Mouse (Mus musculus) embryonic facial prominence, embryonic 15.5 days (tissue): ENCODE results near the gene Sft2d2. TPM values are rescaled to one million over a fixed set of nuclear protein-coding genes. Genes with fewer than 3 reads are reported as not detected.

Experiments used
- ATAC-seq: fragments of 200-750 bp; cut with Nextera tagmentation; 2 replicates; pipeline ENCODE4 v1.8.0; 2017; ENCODE audit warnings: low read depth, moderate TSS enrichment; ENCODE audit not compliant: insufficient number of reproducible peaks, low FRiP score, low TSS enrichment
- H3K27ac ChIP-seq: fragments of 300-500 bp; sonication (generic); replicated peaks from 2 replicates; pipeline ENCODE4 v1.5.1; 2015; ENCODE audit warnings: mild to moderate bottlenecking, inconsistent platforms
- H3K27me3 ChIP-seq: fragments of 300-500 bp; sonication (generic); 2 replicates; pipeline ENCODE4 v1.6.1; 2015; ENCODE audit warnings: inconsistent platforms
- H3K36me3 ChIP-seq: fragments of 300-500 bp; sonication (generic); 2 replicates; pipeline ENCODE4 v1.6.1; 2015; ENCODE audit warnings: mild to moderate bottlenecking, inconsistent platforms
- H3K4me1 ChIP-seq: fragments of 300-500 bp; sonication (generic); 2 replicates; pipeline ENCODE4 v1.6.1; 2015; ENCODE audit warnings: inconsistent platforms
- H3K4me2 ChIP-seq: fragments of 300-500 bp; sonication (generic); replicated peaks from 2 replicates; pipeline ENCODE4 v1.6.1; 2015; ENCODE audit warnings: mild to moderate bottlenecking, inconsistent platforms
- H3K4me3 ChIP-seq: fragments of 300-500 bp; sonication (generic); replicated peaks from 2 replicates; pipeline ENCODE4 v1.5.1; 2015; ENCODE audit warnings: mild to moderate bottlenecking, inconsistent platforms
- H3K9ac ChIP-seq: fragments of 300-500 bp; sonication (generic); 2 replicates; pipeline ENCODE4 v1.6.1; 2015; ENCODE audit warnings: inconsistent platforms
- H3K9me3 ChIP-seq: fragments of 300-500 bp; sonication (generic); replicated peaks from 2 replicates; pipeline ENCODE4 v1.6.1; 2016; ENCODE audit warnings: inconsistent platforms
- WGBS: fragments of 180-500 bp; shearing (Covaris S2); methylation state at CpG from one replicate; pipeline ENCODE4 v1.1.7; 2015; 5-methylcytosine and 5-hydroxymethylcytosine counted together
- polyA plus RNA-seq: library from polyadenylated mRNA; unstranded; fragments of >200 nt; fragmentation: Nextera tagmentation; extraction: Ambion mirVana; gene quantifications from 2 replicates; pipeline ENCODE4 v1.2.1, GENCODE M21; 2015

The Sft2d2 gene
- polyA plus RNA-seq, 1 experiment from 2014 or later: 18.3 TPM

- no peak overlapping the region for H3K4me2 ChIP-seq
- no peak overlapping the region for H3K9ac ChIP-seq
- 68% methylated on average over 4 of the region's 4 CpGs for WGBS
- ATAC-seq: no peak
- no peaks in the 10 kb centered on the region for H3K9me3 ChIP-seq
- no peaks in the 10 kb centered on the region for H3K27me3 ChIP-seq
- H3K27ac ChIP-seq: no peak overlapping the region
- no peak overlapping the region for H3K4me3 ChIP-seq
- no peaks in the 10 kb centered on the region for H3K4me1 ChIP-seq
- no peaks in the 10 kb centered on the region for H3K36me3 ChIP-seq
These were observed 7.3 kb upstream of the Sft2d2 start for GRCm38 (mm10) chr1:165201445-165202012.

DNA sequence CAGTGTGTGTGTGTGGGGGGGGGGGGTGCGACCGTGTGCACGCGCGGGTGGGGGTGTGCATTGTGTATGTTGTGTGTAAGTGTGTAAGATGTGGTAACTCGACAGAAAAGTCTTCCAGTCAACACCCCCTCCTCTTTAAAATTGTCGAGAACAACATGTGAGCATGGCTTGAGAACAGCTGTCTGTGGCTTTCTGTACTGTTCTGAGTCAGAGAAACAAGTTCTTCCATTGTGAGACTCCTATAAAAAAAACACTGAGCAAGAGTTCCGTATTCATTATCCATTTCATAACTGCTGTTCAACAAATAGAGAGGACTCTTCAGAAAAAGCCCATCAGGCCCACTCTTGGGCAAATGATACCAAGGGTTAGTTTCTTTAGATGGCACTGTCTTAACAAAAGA lies 6.5 kb upstream of the Sft2d2 start:
- no peak overlapping the region for H3K9ac ChIP-seq
- H3K4me2 ChIP-seq: no peak overlapping the region
- no peaks in the 10 kb centered on the region for H3K4me1 ChIP-seq
- H3K27me3 ChIP-seq: no peaks in the 10 kb centered on the region
- H3K9me3 ChIP-seq: no peaks in the 10 kb centered on the region
- no peak overlapping the region for H3K4me3 ChIP-seq
- H3K27ac ChIP-seq: no peak overlapping the region
- no peak for ATAC-seq
- H3K36me3 ChIP-seq: no peaks in the 10 kb centered on the region
- 71% methylated on average over 8 of the region's 8 CpGs for WGBS

- H3K36me3 ChIP-seq: no peaks in the 10 kb centered on the region
- no peak overlapping the region for H3K4me3 ChIP-seq
- no peaks in the 10 kb centered on the region for H3K27me3 ChIP-seq
- peaks cover 4% of the 10 kb centered on the region; the same call in 1 of the 2 replicates for H3K4me1 ChIP-seq
- no peak for ATAC-seq
- H3K9me3 ChIP-seq: no peaks in the 10 kb centered on the region
- H3K9ac ChIP-seq: no peak overlapping the region
- H3K27ac ChIP-seq: no peak overlapping the region
- no peak overlapping the region for H3K4me2 ChIP-seq
- WGBS: 76% methylated on average over 3 of the region's 3 CpGs
These were observed 5.4 kb upstream of the Sft2d2 start for GRCm38 (mm10) chr1:165199639-165200038.

- no peak for ATAC-seq
- no peaks in the 10 kb centered on the region for H3K36me3 ChIP-seq
- WGBS: 67% methylated on average over 1 of the region's 1 CpGs
These were observed 4.7 kb upstream of the Sft2d2 start for GRCm38 (mm10) chr1:165198951-165199350.

DNA sequence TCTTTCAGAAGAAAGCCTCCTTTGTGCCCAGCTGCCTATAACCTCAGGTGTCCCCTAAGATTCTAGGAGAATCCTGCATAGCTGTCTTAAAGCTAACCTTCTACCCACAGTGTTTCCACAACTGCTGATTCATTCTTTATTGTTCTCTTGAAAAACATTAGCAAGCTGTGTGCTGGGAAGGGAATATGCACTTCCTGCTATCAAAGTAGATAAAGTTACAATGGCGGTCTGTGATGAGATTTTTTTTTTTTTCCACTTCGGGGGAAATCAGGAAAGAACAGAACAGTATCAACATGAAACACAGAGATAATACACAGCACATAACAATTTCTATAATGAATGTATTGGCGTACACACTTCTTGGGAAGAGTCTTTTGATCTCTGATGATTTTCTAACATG lies 3.6 kb upstream of the Sft2d2 start:
- Histone ChIP-seq H3K9me3 (no peaks in the 10 kb centered on the region), H3K4me1 (peaks cover 7% of the 10 kb centered on the region; the same call in 1 of the 2 replicates), H3K4me2 (no peak overlapping the region), H3K27me3 (no peaks in the 10 kb centered on the region), H3K36me3 (no peaks in the 10 kb centered on the region), H3K9ac (no peak overlapping the region), H3K27ac (no peak overlapping the region), H3K4me3 (no peak overlapping the region)
- ATAC-seq: no peak
- WGBS: 61% methylated on average over 3 of the region's 3 CpGs

More at GRCm38 (mm10) chr1:165198951-165199350, 4.7 kb upstream of the Sft2d2 start:
- Histone ChIP-seq H3K4me2 (no peak overlapping the region), H3K4me1 (peaks cover 6% of the 10 kb centered on the region; the same call in 1 of the 2 replicates), H3K4me3 (no peak overlapping the region), H3K9ac (no peak overlapping the region), H3K27ac (no peak overlapping the region), H3K27me3 (no peaks in the 10 kb centered on the region), H3K9me3 (no peaks in the 10 kb centered on the region)

GRCm38 (mm10) chr1:165195396-165195960 lies 1.2 kb upstream of the Sft2d2 start:
- peaks cover 8% of the 10 kb centered on the region; the same call in 1 of the 2 replicates for H3K4me1 ChIP-seq
- WGBS: 74% methylated on average over 3 of the region's 3 CpGs
- H3K4me2 ChIP-seq: no peak overlapping the region
- ATAC-seq: no peak
- no peak overlapping the region for H3K4me3 ChIP-seq
- no peaks in the 10 kb centered on the region for H3K36me3 ChIP-seq
- H3K27ac ChIP-seq: no peak overlapping the region
- H3K27me3 ChIP-seq: no peaks in the 10 kb centered on the region
- H3K9me3 ChIP-seq: no peaks in the 10 kb centered on the region
- H3K9ac ChIP-seq: no peak overlapping the region

- H3K36me3 ChIP-seq: no peaks in the 10 kb centered on the region
- no peaks in the 10 kb centered on the region for H3K9me3 ChIP-seq
- 8% methylated on average over 5 of the region's 5 CpGs for WGBS
- H3K9ac ChIP-seq: 0 out of 2 replicates have a peak overlapping the region, but pooled peaks have one; percentile 63
- peak overlapping the region; percentile 77 for H3K4me3 ChIP-seq
- no peaks in the 10 kb centered on the region for H3K27me3 ChIP-seq
- H3K4me1 ChIP-seq: peaks cover 8% of the 10 kb centered on the region; the same call in 1 of the 2 replicates
- no peak for ATAC-seq
- peak overlapping the region; percentile 92 for H3K4me2 ChIP-seq
- peak overlapping the region; percentile 83; the same call in 1 of the 2 replicates for H3K27ac ChIP-seq
These were observed 400 bp upstream of the Sft2d2 start for GRCm38 (mm10) chr1:165194662-165195013.

DNA sequence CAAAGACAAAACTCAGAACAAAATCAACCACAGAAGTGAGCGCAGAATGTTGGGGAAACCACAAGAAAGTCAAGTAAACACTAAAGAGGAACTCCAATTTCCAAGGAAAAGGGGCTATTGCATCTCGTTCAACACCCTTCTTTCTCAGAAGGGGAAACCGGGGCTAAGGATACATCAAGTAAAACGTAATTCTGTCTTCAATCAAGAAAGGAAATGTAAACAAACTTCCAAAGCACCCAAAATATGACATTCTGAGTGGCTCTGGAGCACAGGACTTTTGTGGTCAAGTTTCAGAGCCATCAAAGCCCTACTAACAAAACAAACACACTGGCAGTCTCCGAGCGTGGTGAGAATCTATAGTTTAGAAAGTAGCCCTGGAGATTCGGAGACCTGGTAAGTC lies 812 bp downstream of the Sft2d2 start:
- Histone ChIP-seq H3K27ac (peak overlapping the region; percentile 83), H3K9ac (peak overlapping the region; percentile 63), H3K9me3 (no peaks in the 10 kb centered on the region), H3K4me2 (peak overlapping the region; percentile 92), H3K36me3 (no peaks in the 10 kb centered on the region), H3K4me1 (peaks cover 8% of the 10 kb centered on the region; the same call in 1 of the 2 replicates), H3K4me3 (peak overlapping the region; percentile 77), H3K27me3 (no peaks in the 10 kb centered on the region)
- no peak for ATAC-seq
- WGBS: 8% methylated on average over 7 of the region's 7 CpGs

DNA sequence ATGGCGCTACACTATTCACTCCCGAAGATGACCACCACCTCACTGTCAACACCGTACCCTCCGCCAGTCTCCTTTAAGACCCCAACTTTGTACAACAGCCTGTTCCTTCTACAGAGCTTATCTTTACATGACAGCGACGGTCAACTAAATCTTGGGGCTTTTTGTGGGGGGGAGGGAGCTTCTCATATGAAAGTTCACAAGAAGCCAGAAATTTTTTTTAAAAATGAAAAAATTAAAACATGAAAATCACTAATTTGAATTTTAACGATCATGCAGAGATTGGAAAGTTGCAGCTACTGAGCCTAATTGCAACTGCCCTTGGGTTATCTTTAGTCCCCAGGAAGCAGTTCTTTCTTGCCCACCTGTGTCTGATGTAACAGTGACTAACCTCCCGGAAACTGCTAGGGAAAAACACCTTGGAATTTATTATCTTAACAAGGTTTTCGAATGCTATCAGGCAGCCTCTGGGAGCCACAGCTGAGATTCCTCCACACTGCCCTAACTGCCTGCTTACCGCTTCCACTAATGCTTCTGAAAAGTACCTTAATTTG lies 1.4 kb downstream of the Sft2d2 start:
- H3K27me3 ChIP-seq: no peaks in the 10 kb centered on the region
- peak overlapping the region; percentile 92 for H3K4me2 ChIP-seq
- H3K4me1 ChIP-seq: peaks cover 8% of the 10 kb centered on the region; the same call in 1 of the 2 replicates
- no peak overlapping the region for H3K9ac ChIP-seq
- peak overlapping the region; percentile 77 for H3K4me3 ChIP-seq
- H3K27ac ChIP-seq: no peak overlapping the region
- no peaks in the 10 kb centered on the region for H3K9me3 ChIP-seq
- 68% methylated on average over 10 of the region's 10 CpGs for WGBS
- ATAC-seq: no peak
- no peaks in the 10 kb centered on the region for H3K36me3 ChIP-seq

GRCm38 (mm10) chr1:165192102-165192501 lies 2.1 kb downstream of the Sft2d2 start:
- Histone ChIP-seq H3K27ac (0 out of 2 replicates have a peak overlapping the region, but pooled peaks have one; percentile 25), H3K9ac (no peak overlapping the region)

DNA sequence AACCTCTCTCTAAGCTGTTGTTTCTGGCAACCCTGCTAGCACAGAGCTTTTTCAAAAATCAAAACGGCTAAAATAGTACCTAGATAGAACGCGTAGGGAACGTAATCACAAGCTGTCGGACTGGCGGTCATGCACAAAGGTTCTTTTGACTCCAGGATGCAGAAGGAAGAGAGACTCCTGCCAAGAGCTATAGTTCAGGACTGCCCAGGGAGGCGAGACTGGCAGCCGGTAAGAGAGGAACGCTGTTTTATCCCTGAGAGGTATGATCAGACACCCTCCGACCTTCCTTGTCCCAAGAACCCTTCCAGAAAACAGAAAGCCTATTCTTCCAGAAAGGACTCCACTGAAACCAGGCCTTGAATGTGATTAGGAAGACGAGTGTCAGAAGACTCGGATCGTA lies 2.6 kb downstream of the Sft2d2 start:
- no peak for ATAC-seq
- H3K4me2 ChIP-seq: no peak overlapping the region
- H3K27me3 ChIP-seq: no peaks in the 10 kb centered on the region
- no peak overlapping the region for H3K4me3 ChIP-seq
- H3K9ac ChIP-seq: no peak overlapping the region
- no peaks in the 10 kb centered on the region for H3K9me3 ChIP-seq
- peaks cover 8% of the 10 kb centered on the region; the same call in 1 of the 2 replicates for H3K4me1 ChIP-seq
- 0 out of 2 replicates have a peak overlapping the region, but pooled peaks have one; percentile 25 for H3K27ac ChIP-seq
- no peaks in the 10 kb centered on the region for H3K36me3 ChIP-seq
- 48% methylated on average over 13 of the region's 13 CpGs for WGBS

More at GRCm38 (mm10) chr1:165192102-165192501, 2.1 kb downstream of the Sft2d2 start:
- no peaks in the 10 kb centered on the region for H3K36me3 ChIP-seq
- WGBS: 68% methylated on average over 4 of the region's 4 CpGs
- H3K4me1 ChIP-seq: peaks cover 8% of the 10 kb centered on the region; the same call in 1 of the 2 replicates
- no peak for ATAC-seq
- no peak overlapping the region for H3K4me3 ChIP-seq
- H3K27me3 ChIP-seq: no peaks in the 10 kb centered on the region
- H3K9me3 ChIP-seq: no peaks in the 10 kb centered on the region
- no peak overlapping the region for H3K4me2 ChIP-seq
